Mouse (Mus musculus): ENCODE data around the gene Unc119.

The Unc119 gene

GRCm38 (mm10) chr11:78343381-78344327 is at the start of gene Unc119:
Unc119 (plus strand) TSS chr11:78343482.
- peak; percentile 86 for DNase-seq (ENCODE audit: low read depth)

- no peak for DNase-seq (ENCODE audit: low read depth)
Measured at GRCm38 (mm10) chr11:78294585-78294984, 48.7 kb upstream of the Unc119 start.

- no peak for DNase-seq (ENCODE audit: low read depth)
Measured at GRCm38 (mm10) chr11:78300917-78301316, 42.4 kb upstream of the Unc119 start.

GRCm38 (mm10) chr11:78301357-78302084 is 41.8 kb upstream of the Unc119 start, which contains the start of gene Spag5:
Spag5 (plus strand) TSS chr11:78301529.
- peak; percentile 94 for DNase-seq (ENCODE audit: low read depth)

- DNase-seq (ENCODE audit: low read depth): no peak
Measured at GRCm38 (mm10) chr11:78305272-78305671, 38.0 kb upstream of the Unc119 start.

GRCm38 (mm10) chr11:78310861-78311511 is 32.3 kb upstream of the Unc119 start:
- no peak for DNase-seq (ENCODE audit: low read depth)

GRCm38 (mm10) chr11:78313662-78314061 is 29.6 kb upstream of the Unc119 start:
- DNase-seq (ENCODE audit: low read depth): no peak

GRCm38 (mm10) chr11:78318411-78318810 is 24.9 kb upstream of the Unc119 start:
- DNase-seq (ENCODE audit: low read depth): no peak

- DNase-seq (ENCODE audit: low read depth): no peak
Measured at GRCm38 (mm10) chr11:78322076-78322831, 21.0 kb upstream of the Unc119 start.

GRCm38 (mm10) chr11:78322860-78323259 is 20.4 kb upstream of the Unc119 start, which contains the start of gene Aldoc:
Aldoc (plus strand) TSS chr11:78322968.
- peak; percentile 94 for DNase-seq (ENCODE audit: low read depth)

- no peak for DNase-seq (ENCODE audit: low read depth)
Measured at GRCm38 (mm10) chr11:78324000-78324785, 19.1 kb upstream of the Unc119 start.

- no peak for DNase-seq (ENCODE audit: low read depth)
Measured at GRCm38 (mm10) chr11:78324965-78325364, 18.3 kb upstream of the Unc119 start.

- no peak for DNase-seq (ENCODE audit: low read depth)
Measured at GRCm38 (mm10) chr11:78327215-78327614, 16.1 kb upstream of the Unc119 start.

GRCm38 (mm10) chr11:78327634-78328511 is 15.4 kb upstream of the Unc119 start, which contains the start of gene Pigs:
Pigs (plus strand) TSS chr11:78328415.
- peak; percentile 97 for DNase-seq (ENCODE audit: low read depth)

- no peak for DNase-seq (ENCODE audit: low read depth)
Measured at GRCm38 (mm10) chr11:78328512-78329056, 14.7 kb upstream of the Unc119 start.

GRCm38 (mm10) chr11:78332676-78333075 is 10.6 kb upstream of the Unc119 start:
- DNase-seq (ENCODE audit: low read depth): no peak

- no peak for DNase-seq (ENCODE audit: low read depth)
Measured at GRCm38 (mm10) chr11:78333992-78334391, 9.3 kb upstream of the Unc119 start.

- DNase-seq (ENCODE audit: low read depth): no peak
Measured at GRCm38 (mm10) chr11:78337040-78337439, 6.2 kb upstream of the Unc119 start.

- DNase-seq (ENCODE audit: low read depth): no peak
Measured at GRCm38 (mm10) chr11:78341702-78342101, 1.6 kb upstream of the Unc119 start.

Measured in induced T-regulatory cell, adult 2 months (primary cell).